Mouse (Mus musculus) ES-Bruce4 (cell line): ENCODE data around the gene Nup155. TPM values are rescaled to one million over a fixed set of nuclear protein-coding genes. Genes with fewer than 3 reads are reported as not detected.

Experiments used
- H3K27ac ChIP-seq: 2 replicates; pipeline ENCODE4 v1.5.1; 2012; ENCODE audit warnings: low read length, inconsistent platforms; ENCODE audit not compliant: insufficient read depth
- H3K27me3 ChIP-seq: 2 replicates; pipeline ENCODE4 v1.6.1; 2012; ENCODE audit warnings: mild to moderate bottlenecking, low read length, inconsistent platforms; ENCODE audit not compliant: control insufficient read depth, poor library complexity, insufficient read depth, severe bottlenecking
- H3K36me3 ChIP-seq: 2 replicates; pipeline ENCODE4 v1.6.1; 2012; ENCODE audit warnings: inconsistent platforms, mild to moderate bottlenecking, low read length, moderate library complexity; ENCODE audit not compliant: control insufficient read depth, poor library complexity, insufficient read depth, severe bottlenecking
- H3K4me1 ChIP-seq: one replicate; pipeline ENCODE4 v1.8.1; 2011; ENCODE audit warnings: low read length; ENCODE audit not compliant: control insufficient read depth, insufficient read depth
- H3K4me3 ChIP-seq: 2 replicates; pipeline ENCODE4 v1.5.1; 2011; ENCODE audit warnings: low read depth, mild to moderate bottlenecking, low read length
- H3K9ac ChIP-seq: 2 replicates; pipeline ENCODE4 v1.6.1; 2012; ENCODE audit warnings: low read depth, mild to moderate bottlenecking, inconsistent platforms; ENCODE audit not compliant: poor library complexity, severe bottlenecking
- H3K9me3 ChIP-seq: replicated peaks from 2 replicates; pipeline ENCODE4 v1.6.1; 2012; ENCODE audit warnings: mild to moderate bottlenecking, low read length, inconsistent platforms; ENCODE audit not compliant: control insufficient read depth, poor library complexity, insufficient read depth, severe bottlenecking
- CTCF ChIP-seq: IDR thresholded peaks from one replicate; pipeline ENCODE4 v1.8.1; 2011; ENCODE audit warnings: low read depth, low read length
- EP300 ChIP-seq: IDR thresholded peaks from 2 replicates; pipeline ENCODE4 v1.6.1; 2011; ENCODE audit warnings: low read depth, low read length; ENCODE audit not compliant: insufficient read depth
- POLR2A ChIP-seq: IDR thresholded peaks from one replicate; pipeline ENCODE4 v1.8.1; 2011; ENCODE audit warnings: low read length; ENCODE audit not compliant: insufficient read depth
- polyA plus RNA-seq: library from polyadenylated mRNA; stranded (reverse); fragments of >200 nt; gene quantifications from 2 replicates; pipeline ENCODE4 v1.2.4, GENCODE M21; 2011; ENCODE audit warnings: low read depth; ENCODE audit not compliant: missing spikeins, insufficient read depth, insufficient read length

The Nup155 gene
- polyA plus RNA-seq, 1 experiment, result 107 TPM

- Histone ChIP-seq H3K36me3 (no peaks in the 10 kb centered on the region), H3K27ac (no peak within 1 kb of the TSS; the same call in 1 of the 2 replicates), H3K4me1 (no peaks in the 10 kb centered on the region), H3K27me3 (no peaks in the 10 kb centered on the region), H3K4me3 (peak within 1 kb of the TSS; percentile 93), H3K9ac (peak within 1 kb of the TSS; percentile 83), H3K9me3 (no peaks in the 10 kb centered on the region)
- TF ChIP-seq POLR2A, result peak; percentile 96
- no peak for TF ChIP-seq EP300
These were observed 59.7 kb downstream of the Nup155 start, which contains the start of gene Cplane1 for GRCm38 (mm10) chr15:8168591-8169265. Gene Cplane1 (plus strand): TSS chr15:8169106.

- Histone ChIP-seq H3K9ac (peak overlapping the region; percentile 83), H3K27ac (no peak overlapping the region), H3K9me3 (no peaks in the 10 kb centered on the region), H3K4me1 (no peaks in the 10 kb centered on the region), H3K36me3 (no peaks in the 10 kb centered on the region; the same call in none of the 2 replicates), H3K4me3 (peak overlapping the region; percentile 90), H3K27me3 (no peaks in the 10 kb centered on the region)
- TF ChIP-seq POLR2A, result no peak
- no peak for TF ChIP-seq CTCF
- no peak for TF ChIP-seq EP300
These were observed 60.2 kb downstream of the Nup155 start for GRCm38 (mm10) chr15:8169266-8169746.

- no peaks in the 10 kb centered on the region for H3K4me1 ChIP-seq
- H3K27me3 ChIP-seq, result no peaks in the 10 kb centered on the region
- H3K27ac ChIP-seq, result no peak overlapping the region
- TF ChIP-seq EP300 (no peak), POLR2A (no peak)
- no peaks in the 10 kb centered on the region for H3K9me3 ChIP-seq
- peaks cover 5% of the 10 kb centered on the region for H3K36me3 ChIP-seq
- H3K4me3 ChIP-seq, result no peak overlapping the region
- H3K9ac ChIP-seq, result no peak overlapping the region
These were observed 80.5 kb downstream of the Nup155 start for GRCm38 (mm10) chr15:8189563-8189962.

GRCm38 (mm10) chr15:8190435-8190834 lies 81.4 kb downstream of the Nup155 start:
- H3K27me3 ChIP-seq, result no peaks in the 10 kb centered on the region
- no peak overlapping the region for H3K9ac ChIP-seq
- H3K4me1 ChIP-seq, result no peaks in the 10 kb centered on the region
- TF ChIP-seq EP300 (no peak), POLR2A (no peak), CTCF (no peak)
- H3K27ac ChIP-seq, result no peak overlapping the region
- H3K36me3 ChIP-seq, result peaks cover 5% of the 10 kb centered on the region
- no peak overlapping the region for H3K4me3 ChIP-seq
- no peaks in the 10 kb centered on the region for H3K9me3 ChIP-seq

GRCm38 (mm10) chr15:8200317-8200716 lies 91.2 kb downstream of the Nup155 start:
- H3K4me1 ChIP-seq, result no peaks in the 10 kb centered on the region
- no peak for TF ChIP-seq CTCF
- H3K36me3 ChIP-seq, result peaks cover 9% of the 10 kb centered on the region

GRCm38 (mm10) chr15:8208362-8208761 lies 99.3 kb downstream of the Nup155 start:
- TF ChIP-seq EP300 (no peak), POLR2A (no peak), CTCF (no peak)
- H3K9ac ChIP-seq, result no peak overlapping the region
- no peaks in the 10 kb centered on the region for H3K4me1 ChIP-seq
- no peaks in the 10 kb centered on the region for H3K9me3 ChIP-seq
- no peak overlapping the region for H3K4me3 ChIP-seq
- no peaks in the 10 kb centered on the region for H3K27me3 ChIP-seq
- no peak overlapping the region for H3K27ac ChIP-seq
- peaks cover 10% of the 10 kb centered on the region for H3K36me3 ChIP-seq

More at GRCm38 (mm10) chr15:8200317-8200716, 91.2 kb downstream of the Nup155 start:
- no peaks in the 10 kb centered on the region for H3K27me3 ChIP-seq
- no peak overlapping the region for H3K9ac ChIP-seq
- no peak overlapping the region for H3K4me3 ChIP-seq
- no peak overlapping the region for H3K27ac ChIP-seq
- H3K9me3 ChIP-seq, result no peaks in the 10 kb centered on the region

Other genes starting within 250 kb of the Nup155 start
- gene Wdr70, start 10.1 kb upstream of the Nup155 start, polyA plus RNA-seq, result 65.5 and 69.7 TPM in 2 replicates
- 25.9 and 30.7 TPM in 2 replicates for gene Cplane1, start 59.8 kb downstream of the Nup155 start, polyA plus RNA-seq